Mouse (Mus musculus) brain, embryonic 14.5 days (tissue): ENCODE measurements around the gene Ebf3. TPM values are rescaled to one million over a fixed set of nuclear protein-coding genes. Genes with fewer than 3 reads are reported as not detected.

Experiments
- DNase-seq: peaks from one replicate; pipeline ENCODE4 v3.0.0-alpha.2; 2011; ENCODE audit warnings: low read depth
- CTCF ChIP-seq: fragments of 200-500 bp; IDR thresholded peaks from 2 replicates; pipeline ENCODE4 v1.5.1; 2012; ENCODE audit warnings: inconsistent platforms, mild to moderate bottlenecking, moderate library complexity, borderline replicate concordance; ENCODE audit not compliant: insufficient read depth, insufficient read length; ENCODE audit errors: extremely low read depth
- POLR2A ChIP-seq: fragments of 200-500 bp; IDR thresholded peaks from 2 replicates; pipeline ENCODE4 v1.6.1; 2012; ENCODE audit warnings: mild to moderate bottlenecking, inconsistent platforms, borderline replicate concordance; ENCODE audit not compliant: poor library complexity, insufficient read depth, insufficient read length, severe bottlenecking; ENCODE audit errors: extremely low read depth
- polyA plus RNA-seq: library from polyadenylated mRNA; depleted of rRNA; stranded (reverse); fragments of >200 nt; gene quantifications from 2 replicates; pipeline ENCODE4 v1.2.3, GENCODE M21; 2012

Ebf3 gene
- polyA plus RNA-seq, 1 experiment = 157 TPM

DNA sequence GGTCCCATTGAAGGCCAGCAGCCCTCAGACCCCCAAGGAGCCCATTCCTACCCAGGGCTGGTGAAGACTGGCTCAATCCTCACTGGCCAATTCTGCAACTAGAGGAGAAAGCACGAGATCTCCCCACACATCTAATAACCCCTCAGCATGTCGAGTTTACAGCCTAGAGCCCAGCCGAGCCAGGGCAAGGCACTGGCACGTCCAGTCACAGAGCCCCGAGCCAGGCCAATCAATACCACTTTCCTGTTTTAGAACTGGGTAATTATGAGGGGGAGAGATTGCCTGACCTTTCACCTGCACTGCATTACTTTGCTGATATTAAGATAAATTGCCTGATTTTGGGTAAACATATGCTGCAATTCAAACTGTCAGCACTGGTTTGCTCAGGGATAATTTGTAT, 105.7 kb downstream of the Ebf3 start:
- DNase-seq = no peak

DNA sequence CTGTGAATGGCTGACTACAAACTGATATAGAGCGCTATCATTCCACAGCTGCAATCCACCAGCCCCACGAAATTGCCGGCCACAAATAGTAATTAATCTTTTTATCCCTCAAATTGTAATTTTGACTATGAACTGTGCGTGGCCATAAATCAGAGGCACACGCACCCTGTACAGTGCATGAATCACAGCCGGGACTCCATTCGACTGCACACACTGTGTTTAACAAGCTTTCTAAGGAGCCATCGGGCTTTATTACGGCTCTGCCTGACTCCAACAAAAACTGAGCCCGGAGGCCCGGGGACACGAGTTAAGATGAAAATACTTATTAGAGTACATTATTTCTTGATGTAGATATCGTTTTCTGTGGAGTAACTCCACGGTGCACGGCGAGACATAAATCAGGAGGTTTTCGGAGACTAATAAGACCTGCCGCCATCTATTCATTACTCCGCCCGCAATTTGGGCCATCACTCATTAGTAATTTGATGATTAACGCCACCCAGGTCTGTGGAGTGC, 107.4 kb downstream of the Ebf3 start:
- peak; percentile 65 for DNase-seq
- TF ChIP-seq POLR2A (no peak), CTCF (no peak)

More for the DNA sequence above, 105.7 kb downstream of the Ebf3 start:
- TF ChIP-seq CTCF (no peak), POLR2A (no peak)

DNA sequence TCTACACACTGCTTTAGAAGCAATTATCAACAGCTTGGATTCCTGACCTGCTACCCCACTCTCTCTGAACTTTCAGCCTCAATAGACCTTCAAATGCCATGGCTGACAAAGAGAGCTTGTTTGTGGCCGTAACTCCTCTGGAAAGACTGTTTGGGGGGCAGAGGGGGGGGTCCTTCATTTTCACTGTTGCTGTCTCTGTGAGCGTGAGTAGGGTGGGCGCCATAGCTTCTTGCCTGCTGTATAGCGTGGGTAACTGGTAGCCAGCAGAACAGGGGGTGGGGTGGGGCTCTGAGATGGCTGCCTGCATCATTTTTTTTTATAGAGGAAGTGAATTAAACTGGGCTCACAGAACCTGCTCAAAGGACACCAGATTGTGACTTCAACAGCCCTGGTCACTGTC, 114.7 kb downstream of the Ebf3 start:
- TF ChIP-seq CTCF (no peak), POLR2A (no peak)
- DNase-seq = no peak

DNA sequence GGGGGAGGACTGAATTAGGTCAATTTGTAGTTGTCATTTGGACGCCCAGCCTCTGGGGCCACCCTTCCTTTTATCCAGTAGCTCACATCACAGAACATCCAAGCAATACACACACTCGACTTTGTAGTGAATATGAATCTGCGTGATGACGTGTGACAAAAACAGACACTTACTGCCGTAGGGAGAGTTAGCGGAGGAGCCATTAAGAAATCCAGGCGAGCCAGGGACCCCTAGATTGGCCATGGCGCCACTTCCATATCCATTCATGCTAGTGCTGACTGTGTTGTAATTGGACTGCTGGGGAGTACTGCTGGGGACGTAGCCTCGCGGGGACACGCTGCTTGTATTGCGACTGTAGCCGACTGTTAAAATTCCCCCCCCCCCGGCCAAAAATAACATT, 115.3 kb downstream of the Ebf3 start:
- DNase-seq = peak; percentile 31
- no peak for TF ChIP-seq POLR2A
- no peak for TF ChIP-seq CTCF

DNA sequence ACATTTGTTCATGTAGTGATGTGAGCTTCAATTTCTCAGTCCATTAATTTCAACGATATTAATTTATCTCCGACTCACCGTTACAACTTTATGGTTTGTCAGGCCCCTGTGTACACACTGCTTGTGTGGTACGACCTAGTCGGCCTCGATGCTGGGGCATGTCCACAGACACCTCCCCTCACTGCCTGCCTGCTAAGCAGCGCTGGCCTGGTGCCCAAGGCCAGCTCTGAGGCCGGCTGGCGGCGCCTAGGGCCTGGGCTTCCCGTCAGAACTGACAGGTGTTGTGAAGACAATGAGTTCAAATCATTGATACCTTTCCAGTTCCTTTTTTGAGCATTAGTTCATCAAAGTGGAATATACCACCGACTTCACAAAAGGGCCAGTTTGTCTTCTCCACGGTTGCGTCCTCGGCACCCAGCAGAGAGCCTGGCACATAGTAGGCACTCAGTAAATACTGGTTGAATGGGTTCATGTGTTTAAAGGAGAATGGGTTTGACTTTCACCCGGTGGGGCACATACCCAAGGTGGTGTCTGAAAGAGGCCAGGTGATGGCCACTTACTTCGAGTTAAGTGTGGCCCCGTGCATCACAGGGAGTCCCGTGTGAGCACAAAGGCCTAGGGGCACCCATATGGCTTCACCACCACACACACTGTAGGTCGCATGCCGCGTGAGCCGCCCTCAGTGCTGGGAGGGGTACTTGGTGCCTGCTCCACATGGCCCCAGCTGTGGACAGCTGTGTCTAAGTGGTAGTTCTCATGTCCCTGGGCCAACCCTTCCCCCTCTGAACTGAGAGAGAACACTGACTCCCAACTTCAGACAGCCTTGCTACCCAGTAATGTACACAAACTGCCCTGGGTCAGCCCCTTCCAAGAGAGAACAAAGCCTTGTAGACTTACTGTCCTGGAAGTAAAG, 116.9 kb downstream of the Ebf3 start:
- DNase-seq = peak; percentile 44
- TF ChIP-seq CTCF (no peak), POLR2A (no peak)

DNA sequence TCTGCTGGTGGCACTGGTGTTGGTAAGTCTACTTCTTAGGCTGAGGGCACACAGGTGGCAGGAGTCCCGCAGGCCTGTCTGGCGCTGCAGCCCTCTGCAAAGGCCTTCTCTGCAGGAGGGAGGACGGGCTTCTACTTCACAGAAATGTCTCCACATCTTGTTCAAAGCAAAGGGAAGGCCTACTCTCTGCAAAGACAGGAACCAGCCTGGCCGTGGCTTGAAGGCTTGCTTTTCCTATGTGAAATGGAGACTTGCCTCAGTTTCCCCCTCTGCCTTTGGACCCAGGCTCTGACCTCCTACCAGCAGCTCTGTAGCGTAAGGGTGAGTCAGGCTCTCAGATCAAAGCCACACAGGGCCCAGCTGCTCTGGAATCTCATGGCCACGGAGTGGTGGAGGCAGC, 117.7 kb downstream of the Ebf3 start:
- TF ChIP-seq POLR2A = no peak
- no peak for TF ChIP-seq CTCF
- DNase-seq = no peak

DNA sequence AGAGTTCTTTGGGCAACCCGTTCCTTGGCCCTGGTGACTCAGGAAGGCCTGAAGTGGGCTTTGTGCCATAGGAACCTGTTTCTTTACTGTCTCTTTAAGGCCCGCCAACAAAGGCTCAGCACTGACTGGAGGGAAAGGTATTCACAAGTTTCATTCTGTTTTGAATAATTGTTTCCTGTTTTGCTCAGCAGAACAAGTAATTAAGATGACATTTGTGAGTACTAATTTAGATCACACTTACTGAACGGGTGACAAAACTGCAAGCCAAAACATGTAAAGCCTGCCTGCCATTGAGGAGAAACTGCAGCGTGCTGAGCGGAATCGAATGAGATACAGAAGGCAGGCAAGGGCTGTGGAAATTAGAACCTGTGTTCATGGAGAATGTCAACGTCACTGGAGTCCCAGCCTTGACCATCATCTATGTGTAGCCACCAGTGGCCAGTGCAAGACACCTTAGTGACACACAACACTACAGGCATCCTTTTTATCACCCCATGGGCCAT, 121.4 kb downstream of the Ebf3 start:
- DNase-seq = peak; percentile 87
- TF ChIP-seq CTCF = no peak

DNA sequence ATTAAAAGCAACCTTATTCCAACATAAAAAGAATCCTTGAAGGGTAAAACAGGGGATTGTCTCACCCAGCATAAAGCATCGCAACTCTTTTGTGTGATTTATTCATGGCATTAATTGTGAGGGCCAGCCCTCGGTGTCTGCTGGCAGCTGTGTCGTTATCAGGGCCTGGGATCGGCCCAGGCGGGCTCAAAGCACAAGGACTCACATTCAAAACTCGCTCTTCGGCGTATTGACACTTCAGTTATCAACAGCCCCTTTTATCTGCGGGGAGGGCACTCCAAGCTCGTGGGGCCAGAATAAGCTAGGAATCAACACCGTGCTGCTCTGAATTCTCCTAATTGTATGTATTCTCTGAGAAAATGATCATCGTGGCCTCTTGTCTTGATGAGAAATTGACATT, 122.4 kb downstream of the Ebf3 start:
- peak; percentile 67 for DNase-seq
- TF ChIP-seq POLR2A = no peak
- TF ChIP-seq CTCF = no peak

DNA sequence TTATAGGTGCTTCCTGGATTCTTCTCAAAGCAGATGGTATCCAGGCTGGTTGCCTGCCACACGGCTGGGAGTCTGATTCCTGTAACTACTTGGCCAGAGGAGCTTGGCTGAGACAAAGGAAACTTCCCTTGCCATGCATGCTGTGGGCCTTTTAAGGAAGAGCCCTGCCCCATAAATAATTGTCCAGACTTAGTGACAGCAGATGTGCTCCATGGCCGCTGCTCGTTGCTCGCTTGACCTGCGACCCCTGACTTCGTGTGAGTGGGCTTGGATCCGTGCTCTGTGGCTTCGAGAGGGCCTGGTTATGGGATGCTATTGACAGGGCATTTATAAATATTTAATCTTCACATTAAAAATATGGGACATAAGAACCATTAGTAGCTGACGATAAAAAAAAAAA, 142.0 kb downstream of the Ebf3 start:
- no peak for TF ChIP-seq CTCF
- TF ChIP-seq POLR2A = no peak
- DNase-seq = no peak

DNA sequence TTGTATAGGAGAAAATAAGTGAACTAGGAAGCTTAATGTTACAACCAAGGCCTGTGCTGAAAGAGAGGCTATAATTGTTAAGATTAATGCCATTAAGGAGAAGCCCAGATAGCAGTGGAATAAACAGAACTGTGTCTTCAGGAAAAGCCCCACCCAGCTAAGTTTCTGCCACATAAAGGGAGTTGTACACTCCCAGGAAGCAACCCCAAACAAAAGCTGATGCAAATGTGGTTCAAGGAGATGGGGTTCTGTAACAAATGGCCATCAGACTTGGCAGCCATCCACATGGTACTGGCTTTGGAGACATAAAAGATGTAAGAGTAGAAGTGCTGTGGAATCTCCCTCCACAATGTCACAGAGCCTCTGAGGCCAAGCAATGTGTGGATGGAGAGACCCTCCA, 155.2 kb downstream of the Ebf3 start:
- no peak for DNase-seq
- TF ChIP-seq CTCF (no peak), POLR2A (no peak)

DNA sequence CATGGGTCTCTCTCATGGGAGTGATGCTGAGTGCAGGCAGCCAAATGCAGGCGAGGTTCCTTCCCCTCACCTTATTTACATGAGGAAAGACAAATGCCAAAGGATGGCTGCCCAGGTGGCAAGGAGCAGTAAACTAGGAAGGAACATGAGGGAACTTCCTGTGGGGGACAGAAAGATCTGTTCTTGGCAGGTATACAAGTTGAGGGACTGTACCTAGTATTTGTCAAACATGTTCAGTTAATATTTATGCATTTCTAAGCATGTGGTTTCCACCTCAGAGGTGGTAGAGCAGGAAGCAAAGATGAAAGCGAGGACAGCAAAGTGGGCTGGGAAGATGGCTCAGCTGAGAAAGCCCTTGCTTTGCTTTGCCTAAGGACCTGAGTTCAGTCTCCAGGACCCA, 159.6 kb downstream of the Ebf3 start:
- TF ChIP-seq CTCF (no peak), POLR2A (no peak)
- no peak for DNase-seq

DNA sequence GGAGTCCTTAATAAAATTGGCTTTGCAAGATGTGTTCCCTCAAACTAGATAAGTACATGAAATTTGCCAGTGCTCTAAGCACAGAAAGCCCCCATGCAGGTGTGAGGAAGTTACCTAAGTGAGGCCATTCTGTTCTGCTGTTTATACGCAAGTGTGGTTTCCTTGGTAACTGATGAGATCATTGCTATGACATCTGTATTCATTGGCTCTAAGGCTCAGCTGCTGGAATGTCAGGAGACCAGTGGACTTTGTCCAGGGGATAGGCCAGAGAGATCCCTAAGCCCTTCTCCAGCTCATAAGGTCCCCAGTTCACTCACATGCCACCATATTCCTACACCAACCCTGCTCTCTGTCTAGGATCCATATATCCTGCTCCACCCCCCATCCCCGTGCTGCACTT, 162.4 kb downstream of the Ebf3 start:
- DNase-seq = no peak
- TF ChIP-seq CTCF (no peak), POLR2A (no peak)
